Mouse (Mus musculus): ENCODE measurements around the gene Arl5a. TPM values are rescaled to one million over a fixed set of nuclear protein-coding genes. Genes with fewer than 3 reads are reported as not detected.
A peak's percentile ranks its signal among the peaks of the same experiment; 100 is the strongest.

Arl5a gene
- total and polyA plus RNA-seq, 3 experiments: 12.7 to 36.8 (median 14.4) TPM

GRCm38 (mm10) chr2:52369622-52370021, 55.1 kb downstream of the Arl5a start:
- H3K9me3 ChIP-seq (replicated peaks; ENCODE audit: insufficient read depth, low read length): no peaks in the 10 kb centered on the region
- TF ChIP-seq ZKSCAN1 (IDR thresholded peaks at IDR 0.05; ENCODE audit: low read depth, low read length) (no peak), MAFK (IDR thresholded peaks at IDR 0.05; ENCODE audit: borderline replicate concordance, low read depth, low read length) (peak; percentile 85)
- no peaks in the 10 kb centered on the region for H3K36me3 ChIP-seq (ENCODE audit: control insufficient read depth in 1 of 2, insufficient read depth in 2 of 2, low read length in 2 of 2)
- no peaks in the 10 kb centered on the region for H3K79me2 ChIP-seq (ENCODE audit: control insufficient read depth, insufficient read depth, low read length, poor library complexity)
- H3K27ac ChIP-seq (ENCODE audit: control insufficient read depth, low read depth, low read length): no peak overlapping the region
- no peaks in the 10 kb centered on the region; a peak in 1 of 4 replicates for H3K27me3 ChIP-seq (ENCODE audit: control insufficient read depth in 1 of 2, insufficient read depth in 2 of 2, low read length in 2 of 2)
- H3K4me1 ChIP-seq (ENCODE audit: control insufficient read depth in 1 of 2, insufficient read depth in 2 of 2, low read length in 2 of 2): no peaks in the 10 kb centered on the region
- no peak overlapping the region for H3K9ac ChIP-seq (ENCODE audit: control insufficient read depth, low read depth, low read length, poor library complexity, severe bottlenecking)
- no peak overlapping the region for H3K4me3 ChIP-seq (ENCODE audit: control insufficient read depth in 1 of 2, insufficient read depth in 1 of 2, low read depth in 2 of 2, low read length in 2 of 2)
- no peak for DNase-seq (ENCODE audit: low read depth, low spot score)

DNA sequence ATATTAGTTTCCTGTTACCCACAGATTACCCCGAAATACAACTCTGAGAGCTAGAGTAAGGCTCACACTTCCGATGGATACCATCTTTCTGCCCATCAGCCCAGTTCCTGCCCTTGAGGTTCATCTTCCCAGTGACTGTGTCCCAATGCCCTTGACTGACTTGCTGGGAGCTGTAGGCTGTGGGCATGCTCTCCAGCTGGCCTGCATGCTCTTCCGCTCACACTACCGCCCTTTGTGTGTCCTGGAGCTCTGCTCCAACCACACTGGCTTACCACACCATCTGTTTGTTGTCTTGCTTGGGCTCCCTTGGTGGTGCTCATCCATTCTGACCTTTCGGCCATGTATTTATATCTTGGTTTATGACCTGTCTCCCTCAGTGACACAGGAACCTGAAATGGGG, 57.0 kb downstream of the Arl5a start:
- TF ChIP-seq NRF1 (IDR thresholded peaks at IDR 0.05; ENCODE audit: insufficient read depth, low read depth, low read length, poor library complexity, severe bottlenecking): no peak
- no peak for TF ChIP-seq TBP (IDR thresholded peaks at IDR 0.05; ENCODE audit: low read depth, low read length)
- no peak for TF ChIP-seq ELF1 (IDR thresholded peaks at IDR 0.05; ENCODE audit: low read depth, low read length)
- no peak for TF ChIP-seq E2F4 (IDR thresholded peaks at IDR 0.05; ENCODE audit: borderline replicate concordance, low read depth, low read length)
- no peak for TF ChIP-seq POLR2AphosphoS2 (IDR thresholded peaks at IDR 0.05; ENCODE audit: low read length)
- TF ChIP-seq ZKSCAN1 (IDR thresholded peaks at IDR 0.05; ENCODE audit: low read depth, low read length): no peak
- TF ChIP-seq GATA1 (IDR thresholded peaks at IDR 0.05; ENCODE audit: low read depth, low read length): no peak
- no peak for TF ChIP-seq MAX (IDR thresholded peaks at IDR 0.05; ENCODE audit: low read length)
- no peak for TF ChIP-seq POLR2AphosphoS5 (IDR thresholded peaks at IDR 0.05; ENCODE audit: borderline replicate concordance, low read depth, low read length)
- TF ChIP-seq USF2 (IDR thresholded peaks at IDR 0.05; ENCODE audit: borderline replicate concordance in 1 of 2, insufficient read depth in 1 of 2, low read depth in 1 of 2, low read length in 2 of 2): no peak
- no peak for TF ChIP-seq SIN3A (IDR thresholded peaks at IDR 0.05; ENCODE audit: low read length)
- TF ChIP-seq CHD2 (IDR thresholded peaks at IDR 0.05; ENCODE audit: low read length): no peak
- TF ChIP-seq UBTF (IDR thresholded peaks at IDR 0.05; ENCODE audit: borderline replicate concordance, insufficient read depth, low read depth, low read length): no peak
- TF ChIP-seq EP300 (IDR thresholded peaks at IDR 0.05; ENCODE audit: low read depth in 1 of 2, low read length in 2 of 2): no peak
- no peak for TF ChIP-seq CHD1 (IDR thresholded peaks at IDR 0.05; ENCODE audit: low read depth, low read length)
- TF ChIP-seq ZNF384 (IDR thresholded peaks at IDR 0.05; ENCODE audit: low read depth, low read length): no peak
- TF ChIP-seq KAT2A (conservative IDR thresholded peaks at IDR 0.05; ENCODE audit: low read depth, low read length): no peak
- no peak for DNase-seq (ENCODE audit: low read depth, low spot score)
- H3K36me3 ChIP-seq (ENCODE audit: control insufficient read depth in 1 of 2, insufficient read depth in 2 of 2, low read length in 2 of 2): no peaks in the 10 kb centered on the region
- H3K27me3 ChIP-seq (ENCODE audit: control insufficient read depth in 1 of 2, insufficient read depth in 2 of 2, low read length in 2 of 2): no peaks in the 10 kb centered on the region; a peak in 1 of 4 replicates
- no peaks in the 10 kb centered on the region for H3K4me1 ChIP-seq (ENCODE audit: control insufficient read depth in 1 of 2, insufficient read depth in 2 of 2, low read length in 2 of 2)
- no peak overlapping the region for H3K4me3 ChIP-seq (ENCODE audit: control insufficient read depth in 1 of 2, insufficient read depth in 1 of 2, low read depth in 2 of 2, low read length in 2 of 2)
- H3K27ac ChIP-seq (ENCODE audit: control insufficient read depth, low read depth, low read length): no peak overlapping the region
- H3K9me3 ChIP-seq (replicated peaks; ENCODE audit: insufficient read depth, low read length): no peaks in the 10 kb centered on the region
- no peaks in the 10 kb centered on the region for H3K79me2 ChIP-seq (ENCODE audit: control insufficient read depth, insufficient read depth, low read length, poor library complexity)
- no peak overlapping the region for H3K9ac ChIP-seq (ENCODE audit: control insufficient read depth, low read depth, low read length, poor library complexity, severe bottlenecking)

Data from MEL (cell line).